Mouse (Mus musculus): ENCODE results near the gene Catsper4.

The Catsper4 gene

GRCm38 (mm10) chr4:134250116-134250929, 23.1 kb upstream of the Catsper4 start:
- no peak for DNase-seq

GRCm38 (mm10) chr4:134249651-134250050, 22.5 kb upstream of the Catsper4 start:
- DNase-seq = peak; percentile 57 to 69

- DNase-seq = no peak
These were observed 19.6 kb upstream of the Catsper4 start, which contains the start of gene Gm30191 for GRCm38 (mm10) chr4:134246719-134247258. Gm30191 (plus strand) TSS chr4:134246935.

- DNase-seq = no peak
These were observed 19.1 kb upstream of the Catsper4 start for GRCm38 (mm10) chr4:134246256-134246655.

GRCm38 (mm10) chr4:134245148-134245843, 18.1 kb upstream of the Catsper4 start, which contains the start of gene Zfp593:
Zfp593 (minus strand) TSS chr4:134245592.
- DNase-seq = peak; percentile 93 to 95

- DNase-seq = no peak
These were observed 16.5 kb upstream of the Catsper4 start, which contains the start of gene E130218I03Rik for GRCm38 (mm10) chr4:134243516-134244250. E130218I03Rik (plus strand) TSS chr4:134243662.

GRCm38 (mm10) chr4:134238686-134239085, 11.5 kb upstream of the Catsper4 start:
- DNase-seq = no peak

GRCm38 (mm10) chr4:134238279-134238651, 11.1 kb upstream of the Catsper4 start, which contains the start of gene Cnksr1:
Cnksr1 (minus strand) TSS chr4:134238399.
- DNase-seq = peak; percentile 96 to 98

GRCm38 (mm10) chr4:134237582-134238278, 10.5 kb upstream of the Catsper4 start:
- peak; percentile 37 to 45 for DNase-seq

- DNase-seq = no peak
These were observed 7.7 kb upstream of the Catsper4 start for GRCm38 (mm10) chr4:134234876-134235275.

GRCm38 (mm10) chr4:134230431-134230830, 3.2 kb upstream of the Catsper4 start:
- no peak for DNase-seq

GRCm38 (mm10) chr4:134222793-134223600, 4.2 kb downstream of the Catsper4 start:
- DNase-seq = no peak

- no peak for DNase-seq
These were observed 20.6 kb downstream of the Catsper4 start for GRCm38 (mm10) chr4:134206488-134207053.

GRCm38 (mm10) chr4:134203340-134203896, 23.8 kb downstream of the Catsper4 start:
- DNase-seq = no peak

GRCm38 (mm10) chr4:134202904-134203303, 24.3 kb downstream of the Catsper4 start, which contains the start of gene Gm7534:
Gm7534 (minus strand) TSS chr4:134203004.
- DNase-seq = no peak

- no peak for DNase-seq
These were observed 27.8 kb downstream of the Catsper4 start for GRCm38 (mm10) chr4:134199371-134199770.

GRCm38 (mm10) chr4:134186268-134186667, 40.9 kb downstream of the Catsper4 start:
- no peak for DNase-seq

GRCm38 (mm10) chr4:134185569-134185968, 41.6 kb downstream of the Catsper4 start:
- DNase-seq = no peak

GRCm38 (mm10) chr4:134183711-134184110, 43.5 kb downstream of the Catsper4 start:
- no peak for DNase-seq

- no peak for DNase-seq
These were observed 45.4 kb downstream of the Catsper4 start for GRCm38 (mm10) chr4:134181825-134182224.

Data from lung, adult 18-20 months (tissue).